Mouse (Mus musculus) embryo, embryonic 11.5 days (tissue): ENCODE measurements around the gene Mpz.
"Not testable (repeated sequence)": the region's sequence is repeated elsewhere in the genome, so short reads cannot be mapped to it uniquely, and the experiment has no call there.

Source experiments
- DNase-seq: peaks from one replicate; pipeline ENCODE4 v3.0.0-alpha.2; 2012; ENCODE audit warnings: low read depth, low spot score

The Mpz gene

DNA sequence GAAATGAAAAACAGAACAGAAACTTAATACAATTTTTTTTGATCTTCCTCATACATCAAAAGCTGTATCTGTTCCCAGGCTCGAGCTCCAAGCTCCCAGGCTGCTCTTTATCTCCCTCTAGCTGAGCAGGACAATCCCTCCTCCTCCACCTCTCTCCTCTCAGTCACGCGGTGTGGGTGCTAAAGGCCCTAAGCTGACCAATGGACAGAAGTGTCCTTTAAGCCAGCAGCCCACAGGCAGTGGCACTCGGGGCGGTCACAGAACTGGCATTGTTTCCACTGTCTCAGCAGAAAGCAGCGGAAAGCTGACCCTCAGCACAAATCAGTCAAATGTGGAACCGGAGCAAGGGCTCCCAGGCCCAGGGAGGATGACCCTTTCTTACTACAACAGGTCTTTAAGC lies 21.3 kb upstream of the Mpz start:
- no peak for DNase-seq

DNA sequence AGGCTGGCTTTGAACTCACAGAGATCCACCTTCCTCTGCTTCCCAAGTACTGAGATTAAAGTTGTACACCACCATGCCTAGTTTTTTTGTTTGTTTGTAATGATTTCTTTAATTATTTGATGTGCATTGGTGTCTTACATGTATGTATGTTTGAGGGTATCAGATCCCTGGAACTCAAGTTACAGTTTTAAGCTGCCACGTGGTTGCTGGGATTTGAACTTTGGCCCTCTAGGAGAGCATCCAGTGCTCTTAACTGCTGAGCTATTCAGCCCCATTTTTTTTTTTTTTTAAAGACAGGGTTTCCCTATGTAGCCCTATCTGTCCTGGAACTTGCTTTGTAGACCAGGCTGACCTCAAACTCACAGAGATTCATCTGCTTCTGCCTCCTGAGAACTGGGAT lies 19.5 kb upstream of the Mpz start:
- no peak for DNase-seq

DNA sequence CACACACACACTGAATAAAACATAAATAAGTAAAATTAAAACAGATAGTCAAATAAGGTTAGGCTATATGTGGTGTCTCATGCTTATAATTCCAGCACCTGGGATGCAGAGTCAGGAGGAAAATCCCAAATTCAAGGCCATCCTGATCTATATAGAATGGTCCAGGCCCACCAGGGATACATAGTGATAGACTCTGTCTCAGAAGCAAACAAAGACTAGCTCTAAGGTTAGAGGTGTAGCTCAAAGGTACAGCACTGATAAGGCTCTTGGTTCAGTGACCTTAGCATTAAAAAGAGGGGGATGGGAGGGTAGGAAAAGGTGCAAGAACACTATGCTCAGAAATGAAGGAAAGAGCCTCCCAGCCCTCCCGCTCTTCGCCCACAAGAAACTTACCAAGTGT lies 14.9 kb upstream of the Mpz start:
- DNase-seq, result no peak

DNA sequence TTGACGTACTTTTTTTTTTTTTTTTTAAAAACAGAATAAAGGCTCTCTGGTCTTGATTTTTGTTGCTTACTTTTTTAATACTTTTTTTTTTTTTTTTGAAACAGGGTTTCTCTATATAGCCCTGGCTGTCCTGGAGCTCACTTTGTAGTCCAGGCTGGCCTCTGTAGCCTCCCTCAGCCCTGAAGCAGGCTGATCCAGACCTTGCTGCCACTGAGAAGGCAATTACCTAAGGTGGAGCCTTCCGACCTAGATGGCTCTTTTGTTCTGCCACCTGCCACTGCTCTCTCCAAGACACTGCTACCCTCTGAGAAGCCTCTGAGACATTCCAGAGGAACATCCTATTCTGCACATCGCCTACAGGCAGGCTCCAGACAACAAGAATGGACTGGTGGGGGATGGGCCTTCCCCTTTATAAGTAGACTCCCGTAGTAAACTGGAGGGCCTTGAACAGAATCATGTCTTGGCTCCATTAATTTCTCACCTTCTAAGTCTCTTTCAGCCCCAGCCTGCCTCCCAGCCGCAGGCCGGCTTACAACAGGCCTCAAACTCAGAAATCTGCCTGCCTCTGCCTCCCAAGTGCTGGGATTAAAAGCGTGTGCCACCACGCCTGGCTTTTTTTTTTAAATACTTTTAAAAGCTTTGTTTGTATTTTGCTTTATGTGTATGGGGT lies 12.9 kb upstream of the Mpz start:
- DNase-seq, result not testable (repeated sequence)

DNA sequence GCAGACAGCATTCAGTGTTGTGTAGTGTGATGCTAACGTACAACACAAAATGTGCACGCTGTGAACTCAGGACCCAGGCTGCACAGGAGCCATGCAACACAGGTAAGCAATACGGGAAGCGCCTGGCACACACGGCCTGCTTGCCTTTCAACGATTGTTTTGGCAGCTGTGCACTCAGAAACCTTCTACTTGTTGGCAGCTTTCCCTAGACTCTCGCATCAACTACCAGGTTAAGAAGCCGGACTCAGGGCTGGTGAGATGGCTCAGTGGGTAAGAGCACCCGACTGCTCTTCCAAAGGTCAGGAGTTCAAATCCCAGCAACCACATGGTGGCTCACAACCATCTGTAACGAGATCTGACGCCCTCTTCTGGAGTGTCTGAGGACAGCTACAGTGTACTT lies 7.5 kb upstream of the Mpz start:
- not testable (repeated sequence) for DNase-seq

DNA sequence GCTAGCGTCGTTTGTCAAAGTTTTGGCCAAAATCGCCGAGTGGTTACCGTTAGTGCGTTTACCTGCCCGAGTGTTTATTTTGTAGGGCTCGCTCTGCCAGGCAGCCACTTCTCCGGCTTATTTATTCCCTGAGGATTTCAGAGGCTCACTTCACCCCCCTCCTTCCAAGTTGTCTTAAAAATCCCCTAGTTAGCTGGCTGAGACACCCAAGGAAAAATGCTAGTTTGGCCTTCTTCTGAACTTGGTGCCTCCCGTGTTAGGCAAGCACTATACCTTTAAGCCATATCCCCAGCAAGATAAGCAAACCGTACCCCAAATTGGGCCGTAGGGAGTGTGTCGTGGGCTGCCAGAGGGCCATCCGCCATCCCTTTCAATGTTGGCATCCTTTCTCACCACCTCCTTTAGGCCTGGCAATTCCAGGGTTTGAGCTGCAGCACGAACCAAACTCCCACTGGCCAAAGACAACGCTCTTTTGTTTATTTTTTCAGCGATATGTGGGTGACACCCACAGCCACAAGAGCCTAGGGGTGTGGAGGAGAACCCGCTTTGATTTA lies 404 bp downstream of the Mpz start:
- no peak for DNase-seq

DNA sequence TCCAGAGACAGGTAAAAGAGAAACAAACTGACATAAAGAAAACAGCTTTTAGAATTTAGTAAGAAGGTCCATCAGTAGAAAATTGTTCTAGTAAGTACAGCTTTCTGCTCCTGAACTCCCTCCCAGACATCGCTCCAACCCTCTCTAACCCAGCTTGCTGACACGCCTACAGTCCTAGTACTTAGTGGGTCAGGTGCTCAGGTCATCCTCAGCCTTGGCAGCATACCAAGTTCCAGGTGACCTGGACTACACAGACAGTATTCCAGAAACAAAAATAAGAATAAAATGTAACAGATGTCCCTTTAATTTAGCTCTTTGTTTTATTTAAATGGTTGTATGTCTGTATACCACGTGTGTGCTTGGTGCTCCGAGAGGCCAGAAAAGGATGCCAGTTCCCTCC lies 1.5 kb downstream of the Mpz start:
- DNase-seq, result no peak

DNA sequence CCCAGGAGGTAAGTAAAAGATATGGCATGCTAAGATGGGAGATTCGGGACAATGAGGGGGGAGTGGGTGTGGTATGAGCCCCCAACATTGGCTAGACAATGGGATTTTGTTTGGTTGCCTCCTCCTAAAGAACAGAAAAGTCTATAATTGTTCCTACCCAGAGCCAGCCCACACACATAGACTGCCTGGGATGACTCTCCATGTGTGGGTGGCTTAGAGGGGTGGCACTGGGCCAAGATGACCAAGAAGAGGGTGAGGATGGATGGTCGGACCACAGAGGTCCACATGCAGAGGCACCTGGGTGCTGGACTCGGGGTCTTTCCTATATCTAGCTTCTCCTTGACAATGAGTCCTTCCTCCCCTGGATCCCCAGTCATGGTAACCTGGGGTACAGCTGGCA lies 6.1 kb downstream of the Mpz start:
- DNase-seq, result no peak

DNA sequence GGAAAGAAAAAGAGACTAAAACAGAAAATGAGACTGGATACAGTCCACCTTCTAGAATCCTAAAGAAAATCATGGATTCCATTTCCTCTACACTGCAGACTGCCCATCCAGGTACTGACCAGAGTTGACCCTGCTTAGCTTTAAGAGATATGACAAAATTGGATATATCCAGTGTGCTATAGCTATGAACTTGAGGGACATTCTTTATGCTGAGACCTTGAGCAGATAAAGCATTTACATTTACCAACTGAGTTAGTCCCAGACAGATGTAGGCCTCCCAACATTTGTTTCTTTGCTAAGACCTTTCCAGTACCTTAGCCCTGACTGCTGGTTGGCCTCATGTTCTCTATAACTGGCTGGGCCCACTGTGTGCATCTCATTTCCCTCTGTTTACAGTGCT lies 7.5 kb downstream of the Mpz start:
- DNase-seq, result no peak

DNA sequence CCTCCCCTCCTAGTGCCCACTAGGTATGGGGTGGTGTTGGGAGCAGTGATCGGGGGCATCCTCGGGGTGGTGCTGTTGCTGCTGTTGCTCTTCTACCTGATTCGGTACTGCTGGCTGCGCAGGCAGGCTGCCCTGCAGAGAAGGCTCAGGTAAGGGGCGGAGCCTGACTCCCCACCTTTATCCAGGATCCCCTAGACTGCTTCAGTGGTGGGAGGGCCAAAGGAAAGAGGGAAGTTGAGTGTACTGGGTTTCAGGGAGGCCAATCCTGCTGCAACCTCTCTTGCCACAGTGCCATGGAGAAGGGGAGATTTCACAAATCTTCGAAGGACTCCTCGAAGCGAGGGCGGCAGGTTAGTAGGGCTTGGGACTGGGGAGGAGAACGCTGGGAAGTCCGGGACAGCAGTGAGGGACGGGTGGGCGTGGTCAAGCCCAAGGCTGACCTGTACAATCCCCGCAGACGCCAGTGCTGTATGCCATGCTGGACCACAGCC lies 9.0 kb downstream of the Mpz start:
- no peak for DNase-seq

DNA sequence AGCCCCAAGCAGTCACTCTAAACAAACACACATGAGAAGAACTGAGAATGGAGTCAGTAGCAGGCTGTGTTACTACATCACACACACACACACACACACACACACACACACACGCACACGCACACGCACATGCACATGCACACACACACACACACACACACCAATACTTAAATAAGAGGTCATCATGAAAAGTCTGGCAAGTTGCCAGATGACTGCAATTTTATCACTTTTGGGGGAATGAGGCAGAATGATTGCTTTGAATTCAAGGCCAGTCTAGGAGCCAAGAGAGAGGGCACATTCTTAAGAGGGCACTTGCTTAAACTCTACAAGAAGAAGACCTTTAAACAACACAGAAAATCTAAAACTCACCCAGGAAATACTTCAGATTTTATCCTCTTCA lies 12.0 kb downstream of the Mpz start:
- no peak for DNase-seq

DNA sequence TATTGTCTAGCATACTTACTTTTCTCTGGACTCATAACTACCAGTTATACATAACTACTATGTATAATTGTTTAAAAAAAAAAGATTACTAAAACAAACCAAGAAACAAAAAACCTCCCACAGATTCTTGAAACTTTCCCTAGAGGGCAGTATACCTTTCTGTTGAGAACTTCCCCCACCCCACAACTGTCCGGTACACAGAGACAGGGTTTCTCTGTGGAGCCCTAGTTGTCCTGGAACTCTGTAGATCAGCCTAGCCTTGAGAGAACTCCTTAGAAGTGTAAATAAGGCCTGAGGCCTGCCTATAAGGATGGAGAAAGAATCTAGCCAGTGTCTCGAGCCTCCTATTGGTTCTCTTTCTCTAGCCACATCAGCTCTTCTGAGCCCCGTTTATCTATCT lies 13.7 kb downstream of the Mpz start:
- DNase-seq, result no peak

DNA sequence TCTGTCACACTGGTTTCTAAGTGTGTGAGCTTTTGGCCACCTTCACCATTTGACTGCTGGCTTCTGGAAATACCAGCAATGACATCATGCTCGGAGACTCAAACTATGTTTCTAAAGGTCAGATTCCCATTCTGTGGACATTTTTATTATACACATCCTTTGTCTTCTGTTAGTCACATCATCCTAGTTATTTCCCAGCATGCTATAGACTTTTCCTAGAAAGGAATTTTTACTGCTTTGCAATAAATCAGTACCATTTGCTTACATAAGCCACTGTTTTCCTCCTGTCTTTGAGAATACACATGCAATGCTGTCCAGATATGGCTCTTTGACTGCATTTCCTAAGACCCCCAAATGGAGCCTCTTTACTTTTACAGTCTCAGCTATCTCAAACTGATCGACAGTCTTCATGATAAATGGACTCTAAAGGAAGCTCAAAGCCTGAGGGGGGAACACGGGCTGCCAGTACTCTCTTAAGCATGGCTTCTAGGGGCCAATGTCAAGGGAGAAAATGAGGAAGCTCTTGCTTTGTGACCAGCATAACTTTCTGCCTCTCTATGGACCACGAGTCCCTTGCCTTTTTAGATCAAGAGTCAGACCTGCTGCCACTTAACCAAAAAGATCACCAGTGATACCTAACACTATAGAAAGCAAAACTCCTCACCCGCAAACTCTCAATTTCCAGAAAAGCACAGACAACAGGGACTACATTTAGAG lies 15.3 kb downstream of the Mpz start:
- no peak for DNase-seq

DNA sequence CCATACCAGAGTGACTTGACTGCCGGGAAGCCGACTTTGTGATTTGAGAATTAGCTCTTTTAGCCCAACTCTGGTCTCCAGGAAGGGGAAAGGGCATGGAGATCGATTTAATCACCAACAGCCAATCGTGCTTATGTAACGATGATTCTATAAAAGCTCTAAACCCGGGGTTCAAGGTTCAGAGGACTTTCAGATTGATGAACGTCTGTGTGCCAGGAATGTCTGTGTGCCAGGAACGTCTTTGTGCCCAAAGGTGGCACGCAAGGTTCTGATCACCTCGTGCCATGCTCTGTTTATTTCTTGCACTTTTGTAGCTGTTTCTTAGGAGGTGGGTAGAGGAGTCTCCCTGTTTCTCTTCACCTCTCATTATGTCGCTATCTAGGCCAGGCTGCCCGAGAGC lies 18.4 kb downstream of the Mpz start:
- no peak for DNase-seq

DNA sequence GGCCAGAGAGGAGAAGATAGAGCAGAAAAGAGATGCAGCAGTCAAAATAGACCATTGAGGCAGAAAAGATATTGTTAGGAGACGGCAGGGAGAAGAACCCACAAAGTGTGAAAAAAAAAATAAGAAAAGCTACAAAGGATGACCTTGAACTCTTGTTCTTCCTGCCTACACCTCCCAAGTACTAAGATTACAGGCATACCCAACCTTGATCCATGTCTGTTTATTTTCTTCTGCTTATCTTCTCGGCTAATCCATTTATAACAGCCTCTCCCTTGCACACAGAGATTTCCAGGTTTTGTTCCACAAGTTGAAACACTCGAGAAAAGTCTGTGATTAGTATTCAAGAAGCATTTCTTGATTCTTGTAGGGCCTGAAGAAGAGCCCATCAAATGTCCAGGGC lies 19.4 kb downstream of the Mpz start:
- DNase-seq, result no peak

DNA sequence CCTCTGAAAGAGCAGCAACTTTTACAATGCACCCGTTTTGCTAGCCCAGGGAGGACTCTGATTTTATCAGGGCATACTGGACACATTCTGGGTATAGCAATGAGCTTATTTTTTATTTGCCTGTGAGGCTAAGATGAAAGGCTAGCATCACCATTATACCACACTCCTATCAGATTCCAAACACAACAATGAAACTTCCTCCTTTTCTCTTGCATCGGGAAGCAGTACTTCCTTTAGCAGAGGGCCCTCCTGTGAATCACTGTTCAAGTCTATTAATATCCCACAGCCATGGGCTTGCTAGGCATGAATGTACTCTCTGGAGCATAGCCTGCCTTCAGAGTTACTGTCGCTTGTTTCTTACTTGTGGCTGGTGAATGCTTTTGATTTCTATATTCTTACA lies 20.6 kb downstream of the Mpz start:
- no peak for DNase-seq

DNA sequence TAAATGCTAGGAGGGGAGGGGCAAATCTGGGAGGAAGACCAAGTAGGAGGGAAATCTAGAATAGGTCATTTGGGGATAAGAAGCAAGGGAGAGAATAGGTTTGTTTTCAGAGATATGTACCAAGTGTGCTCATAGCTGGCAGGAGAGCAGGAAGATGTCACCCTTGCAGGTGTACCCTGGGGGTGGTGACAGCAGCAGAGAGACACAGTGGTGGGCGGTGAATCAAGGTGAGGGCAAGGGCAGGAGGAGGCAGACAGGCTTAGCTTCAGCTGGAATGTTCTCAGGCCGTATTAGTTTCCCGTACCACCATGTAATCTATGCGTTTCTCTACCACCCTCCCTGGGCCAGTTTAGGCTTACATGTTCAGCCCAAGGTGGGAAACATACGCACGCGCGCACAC lies 22.3 kb downstream of the Mpz start:
- no peak for DNase-seq

DNA sequence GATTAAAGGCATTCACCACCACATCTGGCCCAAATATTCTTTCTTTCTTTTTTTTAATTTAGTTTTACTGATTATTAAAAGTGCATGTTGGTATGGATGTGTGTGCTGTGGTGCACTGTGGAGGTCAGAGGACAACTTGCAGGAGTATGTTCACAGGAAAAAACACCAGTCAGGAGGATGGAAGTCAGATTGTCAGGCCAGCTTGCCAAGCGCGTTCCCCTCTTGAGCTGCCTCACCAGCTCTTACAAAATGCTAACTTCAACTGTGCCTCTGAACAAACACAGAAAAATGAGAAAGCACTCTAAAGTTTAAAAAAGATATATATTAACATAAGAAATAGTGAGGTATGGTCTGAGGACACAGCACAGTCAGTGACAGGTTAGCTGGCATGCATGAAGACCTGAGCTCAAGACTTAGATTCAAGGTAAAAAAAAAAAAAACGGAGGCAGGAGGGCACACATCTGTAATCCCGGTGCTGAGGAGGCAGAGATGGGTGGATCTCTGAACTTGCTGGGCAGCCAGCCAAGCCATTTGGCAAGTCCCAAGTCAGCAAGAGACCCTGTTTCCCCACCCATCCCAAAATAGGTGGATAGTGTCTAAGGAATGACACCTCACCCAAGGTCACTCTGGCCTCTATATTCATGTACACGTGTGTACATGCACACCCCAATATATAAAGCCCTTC lies 29.1 kb downstream of the Mpz start:
- DNase-seq, result no peak

DNA sequence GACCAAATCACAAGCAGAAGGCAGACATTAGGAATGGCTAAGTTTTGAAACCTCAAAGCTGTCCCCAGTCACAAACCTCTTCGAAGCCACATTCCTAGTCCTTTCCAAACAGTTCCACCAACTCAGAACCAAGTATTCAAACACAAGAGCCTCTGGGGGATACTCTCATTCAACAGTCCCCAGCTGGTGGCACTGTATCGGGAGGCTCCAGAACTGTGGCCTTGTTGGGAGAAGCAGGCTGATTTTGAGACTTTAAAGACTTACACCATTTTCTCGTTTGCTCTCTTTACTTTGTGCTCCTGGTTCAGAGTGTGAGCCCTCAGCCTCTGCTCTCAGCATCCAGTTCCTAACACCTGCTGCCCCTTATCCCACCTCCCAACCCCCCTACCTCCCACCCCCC lies 32.5 kb downstream of the Mpz start:
- no peak for DNase-seq

DNA sequence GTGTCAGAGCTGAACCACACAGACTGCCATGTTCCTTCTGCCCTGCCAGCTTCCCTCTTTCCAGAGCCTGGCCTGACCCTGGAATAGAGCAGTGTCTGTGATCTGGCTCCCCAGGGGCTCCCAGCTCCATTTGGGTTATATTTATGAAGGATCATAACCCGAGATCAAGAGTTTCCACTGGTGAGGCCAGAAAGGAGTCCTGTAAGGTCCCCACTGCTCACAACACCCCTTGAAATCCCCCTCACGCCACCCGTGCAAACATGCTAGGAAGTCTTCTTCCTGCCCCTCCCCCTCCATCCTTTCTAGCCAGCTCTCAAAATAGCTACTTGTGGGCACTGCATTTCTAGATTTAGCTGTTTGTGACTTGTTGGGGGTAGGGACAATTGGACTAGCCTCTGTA lies 33.1 kb downstream of the Mpz start:
- DNase-seq, result no peak

DNA sequence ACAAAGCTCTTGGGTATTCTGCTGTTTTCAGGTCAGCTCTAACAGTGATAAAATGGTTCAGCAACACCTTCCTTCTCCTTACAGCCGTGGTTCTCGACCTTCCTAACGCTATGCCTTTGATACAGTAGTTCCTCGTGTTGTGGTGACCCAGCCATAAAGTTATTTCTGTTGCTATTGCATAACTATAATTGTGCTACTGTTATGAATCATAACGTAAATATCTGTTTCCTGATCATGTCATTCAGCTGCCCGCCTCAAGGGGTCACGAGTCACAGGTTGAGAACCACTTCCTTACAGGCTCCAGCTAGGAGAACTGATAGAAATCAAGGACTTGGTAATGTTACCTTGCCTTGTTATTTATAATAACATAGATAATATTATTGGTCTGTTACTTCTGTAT lies 33.8 kb downstream of the Mpz start:
- no peak for DNase-seq

DNA sequence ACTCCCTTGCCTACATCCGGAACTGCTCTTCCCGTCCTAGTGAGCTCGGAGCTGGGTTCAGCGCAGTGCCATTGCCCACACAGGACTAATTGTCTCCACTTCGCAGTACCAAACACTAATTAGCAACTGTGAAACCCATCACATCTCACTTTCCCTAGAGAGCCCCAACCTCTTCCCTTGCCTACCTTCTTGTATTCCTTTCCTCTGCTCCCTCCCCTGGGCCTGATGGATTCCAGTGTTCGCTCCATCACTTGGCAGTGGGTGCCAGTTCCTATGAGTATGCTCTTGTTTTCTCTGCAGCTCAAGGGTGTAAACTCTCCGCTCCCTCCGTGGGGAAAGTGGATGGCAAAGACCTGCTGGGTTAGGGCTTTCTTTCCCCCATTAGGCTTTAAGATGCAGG lies 35.1 kb downstream of the Mpz start:
- DNase-seq, result no peak
